Mouse (Mus musculus) adrenal gland, postnatal 4 days (tissue): Measurements from ENCODE around the gene Klf8. TPM values are rescaled to one million over a fixed set of nuclear protein-coding genes. Genes with fewer than 3 reads are reported as not detected.
"Not testable (repeated sequence)": the region's sequence is repeated elsewhere in the genome, so short reads cannot be mapped to it uniquely, and the experiment has no call there.

Experiments
- DNase-seq, 2 experiments: peaks; one replicate each; pipeline ENCODE4 v3.0.0; 2021 to 2022; ENCODE audit warnings: low spot score in 2 of 2, mixed read lengths in 2 of 2
- long read RNA-seq, 2 experiments: library from polyadenylated mRNA; stranded (forward); transcript quantifications; one replicate each; pipeline ENCODE4 v2.0.0; 2021
- total RNA-seq, 2 experiments: library from RNA; stranded (reverse); gene quantifications; 2 replicates each; pipeline ENCODE4 v1.2.3; 2021

The Klf8 gene
- total RNA-seq: 1 to 10 TPM in 1 of 2 experiments, under 1 TPM in 1; 0.71 to 1.5 TPM
- long read RNA-seq, experiment 1, partial matches to known transcripts: 1 of 1 reads
- long read RNA-seq, experiment 1, other reads (novel, unspliced or antisense): 0 of 1 reads
- long read RNA-seq, experiment 2, partial matches to known transcripts: 2 of 2 reads
- long read RNA-seq, experiment 2, other reads (novel, unspliced or antisense): 0 of 2 reads

- no peak for DNase-seq
Measured at GRCm38 (mm10) chrX:153237304-153237919, at the start of gene Klf8. Klf8 (plus strand) TSS chrX:153237466.

GRCm38 (mm10) chrX:153199185-153199584, 38.1 kb upstream of the Klf8 start:
- not testable (repeated sequence) for DNase-seq

GRCm38 (mm10) chrX:153211101-153211500, 26.2 kb upstream of the Klf8 start:
- no peak for DNase-seq

- DNase-seq: no peak
Measured at GRCm38 (mm10) chrX:153231240-153231639, 6.0 kb upstream of the Klf8 start.

- no peak for DNase-seq
Measured at GRCm38 (mm10) chrX:153233255-153233654, 4.0 kb upstream of the Klf8 start.

GRCm38 (mm10) chrX:153237920-153238504, 746 bp downstream of the Klf8 start:
- DNase-seq: no peak

GRCm38 (mm10) chrX:153254256-153254655, 17.0 kb downstream of the Klf8 start:
- DNase-seq: no peak

GRCm38 (mm10) chrX:153255504-153255903, 18.2 kb downstream of the Klf8 start:
- no peak for DNase-seq

GRCm38 (mm10) chrX:153282185-153282584, 44.9 kb downstream of the Klf8 start:
- no peak for DNase-seq

GRCm38 (mm10) chrX:153311356-153311755, 74.1 kb downstream of the Klf8 start:
- no peak for DNase-seq

- no peak for DNase-seq
Measured at GRCm38 (mm10) chrX:153323105-153323504, 85.8 kb downstream of the Klf8 start.

GRCm38 (mm10) chrX:153334140-153334539, 96.9 kb downstream of the Klf8 start:
- DNase-seq: not testable (repeated sequence)

- DNase-seq: peak in 1 of 2 experiments; percentile 2
Measured at GRCm38 (mm10) chrX:153359331-153360215, 122.3 kb downstream of the Klf8 start.

- DNase-seq: no peak
Measured at GRCm38 (mm10) chrX:153360216-153360590, 122.9 kb downstream of the Klf8 start.

- no peak for DNase-seq
Measured at GRCm38 (mm10) chrX:153360666-153361269, 123.5 kb downstream of the Klf8 start.

- peak in 1 of 2 experiments; percentile 2 for DNase-seq
Measured at GRCm38 (mm10) chrX:153366754-153367153, 129.5 kb downstream of the Klf8 start.

GRCm38 (mm10) chrX:153369780-153370179, 132.5 kb downstream of the Klf8 start:
- DNase-seq: no peak

- DNase-seq: no peak
Measured at GRCm38 (mm10) chrX:153375105-153375504, 137.8 kb downstream of the Klf8 start.

- no peak for DNase-seq
Measured at GRCm38 (mm10) chrX:153381753-153382152, 144.5 kb downstream of the Klf8 start.

GRCm38 (mm10) chrX:153389291-153389690, 152.0 kb downstream of the Klf8 start:
- no peak for DNase-seq

- no peak for DNase-seq
Measured at GRCm38 (mm10) chrX:153417067-153417466, 179.8 kb downstream of the Klf8 start.
